Mouse (Mus musculus) T-cell, adult 2 months (primary cell): ENCODE measurements around the gene Akap1.
"Not testable (repeated sequence)": the region's sequence is repeated elsewhere in the genome, so short reads cannot be mapped to it uniquely, and the experiment has no call there.

ENCODE experiments used
- DNase-seq: peaks from one replicate; pipeline ENCODE4 v3.0.0; 2022; ENCODE audit warnings: low spot score

Akap1 gene

DNA sequence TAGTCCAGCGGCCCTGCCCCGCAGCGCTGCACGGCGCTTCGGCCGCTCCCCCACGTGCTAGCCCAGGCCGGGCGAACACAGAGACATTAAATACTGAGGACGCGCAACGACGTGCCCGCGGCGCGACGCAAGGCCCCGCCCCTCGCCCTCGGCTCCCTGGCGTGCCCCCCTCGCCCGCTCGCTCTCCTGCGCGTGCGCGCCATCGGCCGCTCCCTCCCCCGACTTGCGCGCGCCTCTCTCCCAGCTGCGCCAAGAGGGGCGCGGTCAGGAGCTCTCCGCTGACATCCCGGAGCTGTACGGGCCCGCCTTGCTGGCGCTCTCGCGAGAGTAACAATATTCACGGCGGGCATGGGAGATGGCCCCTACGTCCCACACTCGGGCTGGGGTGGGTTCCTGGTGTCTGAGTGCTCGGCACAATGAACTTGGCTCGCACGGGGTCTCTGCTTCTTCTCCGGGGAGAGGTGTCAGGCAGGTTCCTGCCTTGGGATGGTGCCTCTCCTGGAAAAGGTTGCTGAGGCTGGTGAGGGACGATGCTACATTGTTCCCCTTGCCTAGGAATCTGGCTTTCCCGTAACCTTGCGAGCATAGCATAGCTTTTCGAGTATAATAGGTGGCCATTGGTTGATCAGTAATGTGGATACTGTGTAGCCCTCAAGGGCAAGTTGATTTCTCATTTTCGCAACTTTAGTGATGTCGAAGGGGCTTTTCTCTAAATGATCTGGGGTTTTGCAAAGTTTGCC is at the start of gene Akap1:
Akap1 (minus strand) TSS at position 129 of the 740 bp plus-strand sequence.
- DNase-seq = peak; percentile 86

DNA sequence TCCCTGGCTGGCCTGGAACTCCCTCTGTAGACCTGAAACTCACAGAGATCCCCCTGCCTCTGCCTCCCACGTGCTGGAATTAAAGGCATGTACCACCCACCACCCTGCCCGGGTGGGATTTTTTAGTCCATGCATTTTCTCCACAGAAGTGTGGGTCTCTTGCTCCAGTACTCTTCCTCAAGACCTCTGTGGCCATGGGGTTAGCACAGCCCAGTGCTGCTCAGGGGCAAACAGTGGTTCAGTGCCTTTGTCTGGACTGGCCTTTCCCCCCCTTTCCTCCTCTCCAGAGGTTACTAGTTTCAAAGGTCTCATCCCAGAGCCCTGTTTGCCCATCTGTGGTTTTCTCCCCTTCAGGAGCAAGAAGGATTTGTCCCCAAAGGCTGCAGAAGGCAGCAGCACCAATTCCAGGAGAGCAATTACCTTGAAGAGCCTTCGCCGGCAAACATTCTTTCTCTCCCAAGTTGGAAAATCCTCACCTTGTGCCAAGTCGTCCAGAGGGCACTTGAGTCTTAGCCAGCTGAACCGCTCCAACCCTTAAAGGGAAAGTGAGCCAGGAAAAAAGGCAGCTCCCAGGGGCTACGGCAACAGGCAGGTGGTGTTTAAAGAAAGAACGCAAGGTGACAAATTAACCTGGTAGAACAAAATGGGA is 45.1 kb upstream of the Akap1 start:
- DNase-seq = no peak

DNA sequence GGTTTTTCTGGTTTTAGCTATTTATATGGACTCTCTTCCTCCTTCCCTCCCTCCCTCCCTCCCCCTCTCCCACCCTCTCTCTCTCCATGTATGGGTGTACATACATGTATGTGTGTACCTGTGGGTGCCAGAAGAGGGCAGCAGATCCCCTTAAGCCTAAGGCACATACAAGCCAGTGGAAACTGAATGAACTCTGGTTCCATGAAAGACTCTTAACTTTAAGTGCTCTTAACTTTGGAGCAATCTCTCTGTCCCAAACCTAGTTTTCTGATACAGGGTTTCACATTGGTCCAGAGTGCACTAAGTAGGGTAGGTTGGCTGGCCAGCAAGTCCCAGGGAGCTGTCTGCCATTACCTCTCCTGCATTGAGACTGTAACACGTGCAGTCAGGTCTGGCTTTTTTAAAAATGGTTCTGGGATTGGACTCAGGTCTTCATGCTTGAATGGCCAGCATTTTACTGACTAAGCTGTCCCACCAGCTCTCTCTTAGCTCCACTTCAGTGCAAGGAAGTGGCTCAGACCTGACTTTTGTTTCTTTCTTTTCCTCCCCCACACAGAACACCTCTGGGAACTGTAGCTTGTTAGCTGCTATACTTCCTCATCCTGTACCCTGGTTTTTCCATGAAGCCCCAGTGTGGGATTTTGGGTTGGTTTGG is 44.3 kb upstream of the Akap1 start:
- DNase-seq = peak; percentile 49

DNA sequence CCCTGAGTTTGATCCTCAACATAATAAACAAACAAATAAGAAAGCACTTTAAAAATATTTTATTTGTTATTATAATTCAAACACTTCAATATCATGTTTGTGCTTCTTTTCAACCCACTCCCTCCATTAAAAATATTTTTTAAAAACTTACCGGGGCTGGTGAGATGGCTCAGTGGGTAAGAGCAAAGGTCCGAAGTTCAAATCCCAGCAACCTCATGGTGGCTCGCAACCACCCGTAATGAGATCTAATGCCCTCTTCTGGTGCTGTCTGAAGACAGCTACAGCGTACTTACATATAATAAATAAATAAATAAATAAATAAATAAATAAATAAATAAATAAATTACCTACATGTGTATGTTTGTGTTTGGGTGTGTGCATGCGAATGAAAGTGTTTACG is 43.5 kb upstream of the Akap1 start:
- no peak for DNase-seq

DNA sequence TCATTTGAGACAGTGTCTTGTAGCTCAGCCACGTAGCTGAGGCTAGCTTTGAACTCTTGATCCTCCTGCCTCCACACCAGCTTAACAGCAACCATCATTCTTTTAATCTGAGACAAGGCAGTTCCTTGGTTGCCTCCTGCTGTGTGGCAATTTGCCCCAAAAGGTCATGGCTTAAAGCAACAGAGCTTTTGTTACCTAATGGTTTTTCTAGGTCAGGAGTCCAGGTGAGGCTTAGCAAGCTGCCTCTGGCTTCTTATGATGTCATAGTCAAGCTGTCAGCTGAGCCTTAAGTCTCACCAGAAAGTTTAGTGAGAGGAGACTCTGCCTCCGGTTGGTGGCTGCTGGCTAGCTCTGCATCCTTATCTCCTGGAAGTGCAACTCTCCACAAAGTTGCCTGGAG is 41.2 kb upstream of the Akap1 start:
- no peak for DNase-seq

DNA sequence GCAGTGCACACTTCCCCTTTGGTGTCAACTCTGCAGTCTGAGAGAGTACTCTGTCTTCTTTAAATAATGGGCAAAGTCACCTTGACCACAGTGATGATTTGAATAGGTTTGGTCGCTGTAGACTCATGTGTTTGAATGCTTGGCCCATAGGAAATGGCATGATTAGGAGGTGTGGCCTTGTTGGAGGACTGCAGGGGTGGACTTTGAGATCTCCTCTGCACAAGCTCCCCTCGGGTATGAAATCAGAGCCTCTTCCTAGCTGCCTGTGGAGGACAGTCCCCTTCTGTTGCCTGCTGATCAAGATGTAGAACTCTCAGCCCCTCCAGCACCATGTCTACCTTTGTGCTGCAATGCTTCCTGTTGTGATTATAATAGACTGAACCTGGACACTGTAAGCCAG is 39.7 kb upstream of the Akap1 start:
- no peak for DNase-seq

DNA sequence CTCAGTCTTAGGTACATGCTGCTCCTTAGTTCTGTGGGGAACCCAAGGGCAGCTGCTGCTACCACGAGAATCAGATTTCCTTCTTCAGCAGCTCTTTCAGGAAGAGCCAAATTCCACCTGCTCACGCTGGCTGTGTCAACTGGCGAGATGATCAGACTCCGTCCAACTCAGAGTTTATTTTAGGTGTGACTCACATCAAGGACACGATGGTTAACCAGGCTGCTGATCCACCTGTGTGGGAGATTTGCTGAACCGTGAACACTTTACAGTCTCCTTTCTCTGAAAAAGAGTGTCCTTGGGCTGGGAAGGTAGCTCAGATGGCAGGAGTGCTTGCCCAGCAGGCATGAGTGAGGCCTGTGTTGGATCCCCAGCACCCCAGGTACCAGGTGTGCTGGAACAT is 38.4 kb upstream of the Akap1 start:
- DNase-seq = no peak

DNA sequence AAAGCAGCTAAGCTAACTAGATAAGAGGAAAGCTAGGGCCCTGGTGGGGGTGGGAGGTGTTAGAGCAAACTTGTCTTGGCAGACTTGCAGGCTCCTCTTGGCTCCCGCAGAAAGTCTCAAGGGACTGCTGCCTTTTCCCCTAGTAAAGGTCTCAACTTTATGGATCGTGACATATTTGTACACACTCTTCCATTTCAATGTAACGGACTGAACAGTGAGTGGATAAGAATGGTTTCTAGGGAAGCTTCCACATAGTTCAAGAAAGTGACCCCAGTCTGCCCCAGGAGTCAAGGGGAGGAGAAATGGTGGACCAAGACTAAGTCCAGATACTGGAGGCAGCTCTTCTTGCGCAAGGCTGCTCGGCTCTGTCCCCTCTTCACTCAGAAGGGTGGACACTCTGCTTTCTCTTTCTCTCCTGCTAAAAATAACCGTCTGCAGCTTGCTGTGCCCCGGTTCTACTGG is 37.0 kb upstream of the Akap1 start:
- no peak for DNase-seq

DNA sequence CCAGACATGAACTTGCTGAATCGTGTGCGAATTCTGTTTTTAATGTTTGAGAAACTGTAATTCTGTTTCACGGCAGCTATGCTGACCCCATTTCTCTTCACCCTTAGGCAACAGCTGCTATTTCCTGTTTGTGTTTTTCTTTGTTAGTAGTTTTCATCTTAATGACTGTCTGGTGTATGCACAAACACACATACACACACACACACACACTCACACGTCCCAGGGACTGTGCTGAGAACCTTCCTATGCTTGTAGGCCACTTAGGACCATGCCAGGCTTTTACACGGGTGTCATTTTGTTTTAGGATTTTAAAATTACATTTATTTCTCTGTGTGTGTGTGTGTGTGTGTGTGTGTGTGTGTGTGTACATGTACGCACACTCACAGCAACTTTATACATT is 35.2 kb upstream of the Akap1 start:
- DNase-seq = no peak

DNA sequence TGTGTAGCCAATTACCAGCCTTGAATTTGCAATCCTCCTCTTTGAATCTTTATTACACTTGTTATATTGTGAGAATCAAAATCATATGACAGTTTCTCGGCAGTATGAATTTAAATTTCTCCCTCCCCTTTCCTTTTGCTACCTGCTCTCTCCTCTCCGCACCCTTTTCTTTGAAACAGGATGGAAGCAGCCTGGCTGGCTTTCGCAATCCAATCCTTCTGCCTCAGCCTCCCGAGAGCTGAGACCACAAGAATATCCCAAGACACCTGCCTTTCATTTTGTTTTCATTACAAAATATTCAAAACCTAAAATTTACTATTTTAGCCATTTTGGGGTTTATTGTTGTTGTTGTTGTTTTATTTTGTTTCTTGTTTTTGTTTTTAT is 34.0 kb upstream of the Akap1 start:
- no peak for DNase-seq

DNA sequence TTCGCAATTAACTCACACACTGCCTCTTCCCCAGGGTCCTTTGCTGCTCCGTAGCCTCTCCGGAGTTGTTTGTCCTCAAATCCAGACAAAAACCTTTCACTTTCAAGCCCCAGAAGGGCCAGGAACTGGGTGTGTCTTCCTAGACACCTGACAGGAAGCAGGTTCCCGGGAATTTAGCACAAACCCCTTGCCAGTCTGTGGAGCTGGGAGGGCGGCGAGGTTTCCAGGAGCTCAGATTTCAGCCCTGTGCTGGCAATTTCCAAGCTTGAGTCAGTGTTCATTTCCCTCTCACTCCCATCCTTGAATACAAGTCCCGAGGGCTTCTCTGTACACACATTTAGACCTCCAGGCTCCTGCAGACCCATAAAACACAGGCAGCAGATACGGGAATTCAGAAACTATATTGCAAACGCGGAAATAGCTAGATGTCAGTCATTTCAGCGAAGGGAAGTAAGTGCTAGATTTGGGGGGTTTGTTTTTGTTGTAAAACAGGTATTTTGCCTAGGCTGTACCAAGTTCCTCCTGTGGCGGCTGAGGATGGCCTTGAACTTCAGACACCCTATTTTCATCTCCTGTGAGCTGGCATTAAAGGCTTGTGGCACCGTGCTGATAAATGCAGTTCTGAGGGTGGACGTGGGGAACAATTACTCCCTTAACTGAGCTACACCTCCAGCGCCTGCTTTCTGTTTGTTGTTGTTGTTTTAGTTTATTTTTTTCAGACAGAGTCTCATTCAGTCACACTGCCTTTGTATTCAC is 33.4 kb upstream of the Akap1 start:
- no peak for DNase-seq

DNA sequence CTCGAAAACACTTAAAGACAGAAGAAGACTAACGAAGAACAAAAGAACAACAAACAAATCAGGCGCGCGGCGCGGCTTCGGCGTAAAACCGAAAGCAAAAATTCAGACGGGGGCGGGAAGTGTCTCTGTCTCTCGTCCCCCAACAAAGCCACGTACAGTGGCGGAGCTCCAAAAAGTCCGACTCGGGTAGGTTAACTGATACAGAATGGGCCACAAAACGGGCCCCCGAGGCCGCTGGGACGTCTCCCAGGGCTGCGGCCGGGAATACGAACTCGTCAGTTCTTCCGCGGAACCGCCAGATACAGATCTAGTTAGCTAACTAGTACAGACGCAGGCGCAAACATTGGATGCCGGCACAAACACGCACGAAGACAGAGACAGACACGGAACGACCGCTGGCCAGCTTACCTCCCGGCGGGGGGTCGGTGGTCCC is 31.4 kb upstream of the Akap1 start:
- peak; percentile 59 for DNase-seq

DNA sequence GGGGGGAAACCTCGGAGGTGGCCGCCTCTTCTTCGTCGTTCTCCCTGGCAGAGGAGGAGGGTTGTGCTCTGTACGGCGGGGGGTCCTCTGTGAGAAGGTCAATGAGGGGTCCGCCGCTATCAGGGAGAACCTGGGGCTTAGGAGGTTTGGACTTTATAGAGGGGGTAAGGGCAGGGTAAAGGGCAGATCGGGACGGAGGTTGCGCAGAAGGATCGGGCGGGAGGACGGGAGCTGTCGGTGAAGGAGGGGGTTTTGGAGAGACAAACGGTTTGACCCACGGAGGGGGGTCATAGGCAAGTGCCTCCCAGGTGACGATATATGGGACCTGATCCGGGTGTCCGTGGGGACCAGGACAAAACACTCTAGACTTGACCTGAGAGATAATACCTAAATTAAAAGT is 30.8 kb upstream of the Akap1 start:
- peak; percentile 20 for DNase-seq

DNA sequence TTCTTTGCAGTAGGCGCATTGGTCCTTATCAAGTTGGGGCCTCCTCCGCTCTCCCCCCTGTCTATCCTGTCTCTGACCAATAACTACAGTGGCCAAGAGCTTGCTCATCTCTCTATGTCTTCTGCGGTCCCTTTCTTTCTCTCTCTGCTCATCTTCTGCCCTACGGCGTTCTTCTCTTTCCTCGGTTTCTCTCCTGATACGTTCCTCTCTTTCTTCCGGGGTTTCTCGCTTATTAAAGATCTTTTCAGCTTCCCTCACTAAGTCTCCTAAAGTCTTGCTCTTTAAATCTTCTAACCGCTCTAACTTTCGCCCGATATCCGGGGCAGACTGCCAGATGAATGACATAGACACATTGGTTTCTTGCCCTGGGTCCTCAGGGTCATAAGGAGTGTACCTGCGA is 29.9 kb upstream of the Akap1 start:
- DNase-seq = not testable (repeated sequence)

DNA sequence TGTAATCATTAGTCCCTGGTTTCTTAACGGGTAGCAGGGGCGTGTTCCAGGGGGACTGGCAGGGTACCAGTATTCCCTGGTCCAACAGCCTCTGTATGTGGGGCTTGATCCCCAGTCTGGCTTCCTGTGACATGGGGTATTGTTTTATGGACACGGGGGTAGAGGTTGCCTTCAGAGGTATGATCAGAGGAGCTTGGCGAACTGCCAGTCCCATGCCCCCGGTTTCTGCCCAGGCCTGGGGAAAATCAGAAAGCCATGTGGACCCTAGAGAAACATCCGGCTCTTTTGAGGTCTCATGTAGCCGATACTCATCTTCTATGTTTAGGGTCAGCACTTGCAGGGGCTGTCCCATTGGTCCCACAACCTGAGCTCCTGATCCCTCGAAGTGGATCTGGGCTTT is 29.1 kb upstream of the Akap1 start:
- peak; percentile 5 for DNase-seq

DNA sequence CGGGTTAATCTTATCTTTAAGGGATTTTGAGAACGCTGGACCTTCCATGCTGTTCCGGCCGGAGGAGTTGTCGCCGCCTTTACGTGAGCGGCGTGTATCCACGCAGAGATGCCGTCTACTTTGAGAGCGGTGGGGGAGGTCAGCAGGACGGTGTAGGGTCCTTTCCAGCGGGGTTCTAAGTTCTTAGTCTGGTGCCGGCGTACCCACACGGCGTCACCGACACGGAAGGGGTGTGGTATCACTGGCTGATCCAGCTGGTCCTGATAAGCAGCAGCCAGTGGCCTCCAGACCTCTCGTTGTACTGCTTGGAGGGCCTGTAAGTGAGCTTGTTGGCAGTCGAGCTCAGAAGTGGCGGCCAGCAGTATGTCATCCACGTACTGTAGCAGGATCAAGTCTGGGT is 28.4 kb upstream of the Akap1 start:
- DNase-seq = peak; percentile 23

DNA sequence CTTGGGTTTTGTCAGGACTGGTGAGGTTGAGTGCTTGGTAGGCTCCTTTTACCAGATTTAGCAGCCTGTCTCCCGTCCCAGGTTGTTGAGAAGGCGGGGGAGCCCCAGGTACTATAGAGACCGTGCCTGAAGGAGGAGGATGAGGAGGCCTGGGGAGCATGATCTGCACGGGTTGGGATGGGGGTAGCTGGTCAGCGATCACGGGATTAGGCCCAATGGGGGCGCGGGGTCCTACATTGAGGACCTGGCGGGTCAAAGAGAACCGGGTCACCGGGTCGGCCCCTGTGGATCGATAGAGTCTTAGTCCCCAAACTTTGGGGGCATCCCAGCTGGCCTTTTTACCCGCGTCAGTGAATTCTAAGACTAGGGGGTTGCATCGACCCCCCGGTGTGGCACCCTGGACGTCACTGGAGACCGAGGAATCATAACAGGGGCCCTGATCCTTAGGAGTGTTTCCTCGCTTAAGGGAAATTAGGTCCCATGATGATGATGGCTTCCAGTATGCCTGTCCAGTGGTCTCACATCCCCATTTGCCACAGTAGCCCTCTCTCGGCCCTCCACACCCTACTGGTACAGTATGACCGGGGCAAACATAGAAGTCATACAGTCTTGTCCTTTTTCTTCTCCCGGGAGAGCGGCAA is 27.7 kb upstream of the Akap1 start:
- peak; percentile 44 for DNase-seq

DNA sequence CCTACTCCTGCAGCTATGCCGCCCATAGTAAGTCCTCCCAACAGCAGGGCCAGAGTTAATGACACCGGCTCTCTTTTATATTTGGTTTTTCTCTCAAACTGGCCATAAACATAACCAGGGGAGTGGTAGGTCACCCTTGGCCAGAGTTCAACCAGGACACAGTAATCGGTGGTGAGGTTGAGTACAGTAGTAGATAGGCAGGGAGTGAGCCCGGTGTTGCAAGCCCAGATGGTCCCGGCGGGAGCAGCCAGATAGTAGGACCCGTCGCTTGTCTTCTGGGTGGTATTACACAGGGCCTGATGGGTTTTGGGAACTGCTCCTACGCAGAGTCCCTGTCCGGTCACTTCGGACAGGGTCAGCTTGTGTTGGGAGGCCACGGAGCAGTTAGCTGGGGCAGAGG is 27.1 kb upstream of the Akap1 start:
- DNase-seq = peak; percentile 20

DNA sequence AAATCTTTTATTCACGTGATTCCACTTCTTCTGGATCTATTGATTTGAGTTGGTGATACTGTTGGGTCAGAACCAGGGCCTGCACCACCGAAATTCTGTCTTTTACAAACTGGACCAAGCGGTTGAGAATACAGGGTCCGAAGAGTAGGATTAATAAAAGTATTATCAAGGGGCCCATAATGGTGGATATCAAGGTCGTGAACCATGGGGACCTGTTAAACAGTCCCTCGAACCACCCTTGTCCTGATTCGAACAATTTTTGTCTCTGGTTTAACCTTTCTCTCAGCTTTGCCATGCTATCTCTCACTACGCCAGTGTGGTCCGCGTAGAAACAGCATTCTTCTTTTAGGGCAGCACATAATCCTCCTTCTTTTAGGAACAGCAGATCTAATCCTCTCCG is 26.5 kb upstream of the Akap1 start:
- not testable (repeated sequence) for DNase-seq

DNA sequence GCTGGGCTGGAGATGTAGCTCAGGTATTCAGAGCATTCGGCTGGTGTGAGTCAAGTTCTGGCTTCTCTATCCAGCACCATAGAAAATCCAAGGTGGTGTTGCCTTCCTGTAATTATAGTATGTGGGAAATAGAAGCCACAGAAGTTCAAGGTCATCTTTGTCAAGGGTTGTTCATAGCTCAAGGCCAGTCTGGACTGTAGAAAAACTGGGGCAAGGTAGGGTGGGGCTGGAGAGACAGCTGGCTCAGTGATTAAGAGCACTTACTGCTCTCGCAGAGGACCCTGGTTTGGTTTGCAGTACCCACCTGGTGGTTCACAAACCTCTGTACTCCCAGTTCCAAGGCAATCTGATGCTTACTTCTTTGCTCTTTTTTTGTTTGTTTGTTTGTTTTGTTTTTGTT is 24.6 kb upstream of the Akap1 start:
- no peak for DNase-seq

DNA sequence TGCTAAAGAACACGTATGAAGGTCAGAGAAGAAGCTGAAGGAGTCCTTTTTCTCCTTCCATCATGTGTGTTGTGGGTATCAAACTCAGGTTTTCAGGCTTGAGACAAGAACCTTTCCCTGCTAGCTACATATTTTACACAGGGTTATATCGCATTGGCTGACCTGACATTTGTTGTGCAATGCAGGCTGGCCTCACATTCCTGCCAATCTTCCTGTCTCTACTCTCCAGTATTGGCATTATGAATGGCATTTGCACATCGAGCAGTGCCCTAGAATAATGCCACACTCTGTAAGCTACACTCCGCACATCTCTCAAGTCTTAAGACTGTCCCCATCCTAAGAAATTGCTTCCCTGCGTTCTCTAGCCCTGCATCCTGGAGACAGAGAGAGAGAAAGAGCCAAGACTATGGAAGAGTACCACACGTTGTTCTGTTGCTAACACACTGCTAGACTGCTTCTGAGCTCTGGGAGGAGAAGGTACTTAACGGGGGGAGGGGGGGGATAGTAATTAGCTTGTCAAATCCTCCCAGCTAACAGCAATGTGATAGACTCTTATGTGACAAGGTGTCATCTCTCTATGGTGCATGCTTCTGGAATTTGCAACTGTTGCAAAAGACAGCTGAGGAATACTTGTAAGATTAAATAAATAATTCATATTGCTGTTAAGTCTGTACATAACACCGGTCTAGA is 20.1 kb upstream of the Akap1 start:
- DNase-seq = no peak
